Mouse (Mus musculus): ENCODE measurements around the gene Vmn1r86. TPM values are rescaled to one million over a fixed set of nuclear protein-coding genes. Genes with fewer than 3 reads are reported as not detected.
"Not testable (repeated sequence)": the region's sequence is repeated elsewhere in the genome, so short reads cannot be mapped to it uniquely, and the experiment has no call there.

Vmn1r86 gene
- polyA plus RNA-seq, 1 experiment from 2014 or later, result not detected

DNA sequence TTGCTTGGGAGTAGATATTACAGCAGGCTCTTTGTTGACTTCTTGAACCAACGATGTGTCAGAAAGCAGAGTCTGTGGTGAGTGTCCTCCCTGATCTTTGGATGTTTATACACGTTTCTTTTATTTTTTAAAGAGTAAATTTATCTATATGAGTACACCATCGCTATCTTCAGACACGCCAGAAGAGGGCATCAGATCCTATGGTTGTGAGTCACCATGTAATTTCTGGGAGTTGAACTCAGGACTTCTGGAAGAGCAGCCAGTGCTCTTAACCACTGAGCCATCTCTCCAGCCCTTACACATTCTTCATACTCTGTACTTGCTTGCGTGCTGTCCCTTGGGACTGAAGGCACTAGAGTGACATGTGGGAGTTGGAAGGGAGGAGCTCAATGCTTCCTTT, 47.4 kb downstream of the Vmn1r86 start:
- no peak overlapping the region for H3K4me2 ChIP-seq
- 54% methylated on average over 5 of the region's 5 CpGs for WGBS
- ATAC-seq (ENCODE audit: insufficient read depth) (no peak), DNase-seq (no peak)
- TF ChIP-seq CTCF (IDR thresholded peaks at IDR 0.05; ENCODE audit: low read depth), result no peak
- H3K27me3 ChIP-seq (ENCODE audit: insufficient read depth, low read length), result no peaks in the 10 kb centered on the region
- no peaks in the 10 kb centered on the region for H3K9me3 ChIP-seq (ENCODE audit: low read depth, low read length)
- H3K4me3 ChIP-seq (ENCODE audit: low read depth, low read length), result no peak overlapping the region
- H3K4me1 ChIP-seq (ENCODE audit: insufficient read depth), result no peaks in the 10 kb centered on the region
- H3K9ac ChIP-seq, result no peak overlapping the region
- no peaks in the 10 kb centered on the region for H3K36me3 ChIP-seq (ENCODE audit: insufficient read depth)
- H3K27ac ChIP-seq (ENCODE audit: low read depth), result no peak overlapping the region

DNA sequence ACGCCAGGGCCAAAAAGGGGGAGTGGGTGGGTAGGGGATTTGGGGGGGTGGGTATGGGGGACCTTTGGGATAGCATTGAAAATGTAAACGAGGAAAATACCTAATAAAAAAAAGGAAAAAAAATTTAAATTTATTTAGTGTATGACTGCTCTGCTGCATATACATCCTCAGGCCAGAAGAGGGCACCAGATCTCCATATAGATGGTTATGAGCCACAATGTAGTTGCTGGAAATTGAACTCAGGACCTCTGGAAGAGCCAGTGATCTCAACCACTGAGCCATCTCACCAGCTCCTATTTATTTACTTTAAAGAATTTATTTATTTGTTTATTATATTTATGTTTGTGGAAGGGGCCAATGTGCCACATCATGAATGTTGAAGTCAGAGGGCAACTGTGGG, 56.3 kb downstream of the Vmn1r86 start:
- not testable (repeated sequence) for H3K27ac ChIP-seq (ENCODE audit: low read depth); H3K4me3 ChIP-seq (ENCODE audit: low read depth, low read length); ATAC-seq (ENCODE audit: insufficient read depth); H3K4me2 ChIP-seq; H3K27me3 ChIP-seq (ENCODE audit: insufficient read depth, low read length); H3K9me3 ChIP-seq (ENCODE audit: low read depth, low read length); H3K36me3 ChIP-seq (ENCODE audit: insufficient read depth); H3K4me1 ChIP-seq (ENCODE audit: insufficient read depth); H3K9ac ChIP-seq
- 44% methylated on average over 2 of the region's 2 CpGs for WGBS
- peak; percentile 40 for DNase-seq
- TF ChIP-seq CTCF (IDR thresholded peaks at IDR 0.05; ENCODE audit: low read depth), result peak; percentile 54

DNA sequence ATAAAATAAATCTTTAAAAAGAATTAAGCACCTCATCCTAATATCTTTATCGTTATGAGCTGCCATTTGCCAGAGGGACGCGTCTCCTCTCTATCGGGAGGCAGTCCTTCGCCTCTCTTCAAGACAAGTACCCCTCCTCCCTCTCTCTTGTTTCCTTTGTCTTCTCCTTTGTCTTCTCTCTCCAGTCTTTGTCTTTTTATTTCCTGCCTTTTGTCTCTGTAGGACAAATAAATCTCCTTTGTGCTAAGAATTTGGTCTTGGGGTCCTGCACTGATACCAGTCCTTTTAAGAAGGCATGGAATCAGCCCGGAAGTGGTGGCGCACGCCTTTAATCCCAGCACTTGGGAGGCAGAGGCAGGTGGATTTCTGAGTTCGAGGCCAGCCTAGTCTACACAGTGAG, 60.2 kb downstream of the Vmn1r86 start:
- H3K4me1 ChIP-seq (ENCODE audit: insufficient read depth), result no peaks in the 10 kb centered on the region
- DNase-seq, result no peak
- WGBS, result 87% methylated on average over 9 of the region's 9 CpGs
- no peak for TF ChIP-seq CTCF (IDR thresholded peaks at IDR 0.05; ENCODE audit: low read depth)
- H3K27me3 ChIP-seq (ENCODE audit: insufficient read depth, low read length), result no peaks in the 10 kb centered on the region
- no peak overlapping the region for H3K9ac ChIP-seq
- no peak overlapping the region for H3K4me2 ChIP-seq
- no peaks in the 10 kb centered on the region; the same call in 1 of the 2 replicates for H3K9me3 ChIP-seq (ENCODE audit: low read depth, low read length)
- H3K27ac ChIP-seq (ENCODE audit: low read depth), result no peak overlapping the region
- H3K4me3 ChIP-seq (ENCODE audit: low read depth, low read length), result no peak overlapping the region
- no peaks in the 10 kb centered on the region for H3K36me3 ChIP-seq (ENCODE audit: insufficient read depth)
- no peak for ATAC-seq (ENCODE audit: insufficient read depth)

DNA sequence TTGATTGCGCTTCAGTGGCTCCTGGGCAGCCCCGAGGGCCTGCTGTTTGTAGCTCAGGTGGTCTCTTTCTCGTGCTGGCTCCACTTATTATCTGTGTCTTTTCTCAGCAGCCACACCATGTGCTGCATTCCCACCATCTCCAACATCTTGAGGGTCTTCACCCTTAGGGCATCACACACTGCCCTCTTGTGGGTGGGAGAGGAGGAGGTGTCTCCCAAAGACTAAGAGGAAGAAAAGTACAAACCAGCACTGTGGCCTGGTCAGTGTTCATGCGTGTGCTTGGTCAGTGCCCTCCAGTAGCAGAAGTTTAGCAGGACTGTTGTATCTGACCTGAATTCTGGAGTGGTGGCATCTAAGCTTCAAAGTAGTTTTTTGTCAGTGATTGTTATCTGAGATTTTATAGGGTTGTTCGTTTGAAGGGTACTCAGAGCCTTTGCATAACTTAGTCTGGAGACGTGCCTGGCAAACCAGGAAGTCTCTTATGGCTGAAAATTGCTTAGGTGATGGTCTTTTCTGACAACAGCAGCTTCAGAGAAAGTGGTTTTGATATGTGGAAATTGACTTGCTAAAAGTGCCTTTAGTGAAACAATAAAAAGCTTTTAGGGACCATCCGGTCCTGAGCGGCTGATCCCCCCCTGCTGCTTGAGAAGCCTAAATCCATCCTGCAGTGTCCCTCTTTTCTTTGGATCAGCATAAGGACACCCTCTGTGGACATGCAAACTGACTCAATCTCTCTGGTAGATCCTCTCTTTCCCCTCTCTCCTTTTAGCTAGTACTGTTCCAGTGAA, 62.6 kb downstream of the Vmn1r86 start:
- Histone ChIP-seq H3K4me3 (ENCODE audit: low read depth, low read length) (no peak overlapping the region), H3K4me1 (ENCODE audit: insufficient read depth) (no peaks in the 10 kb centered on the region), H3K9me3 (ENCODE audit: low read depth, low read length) (no peaks in the 10 kb centered on the region), H3K36me3 (ENCODE audit: insufficient read depth) (no peaks in the 10 kb centered on the region), H3K4me2 (no peak overlapping the region), H3K9ac (no peak overlapping the region), H3K27ac (ENCODE audit: low read depth) (no peak overlapping the region), H3K27me3 (ENCODE audit: insufficient read depth, low read length) (no peaks in the 10 kb centered on the region)
- no peak for ATAC-seq (ENCODE audit: insufficient read depth)
- no peak for DNase-seq
- peak; percentile 43 for TF ChIP-seq CTCF (IDR thresholded peaks at IDR 0.05; ENCODE audit: low read depth)
- whole genome bisulfite sequencing, result 65% methylated on average over 8 of the region's 8 CpGs

DNA sequence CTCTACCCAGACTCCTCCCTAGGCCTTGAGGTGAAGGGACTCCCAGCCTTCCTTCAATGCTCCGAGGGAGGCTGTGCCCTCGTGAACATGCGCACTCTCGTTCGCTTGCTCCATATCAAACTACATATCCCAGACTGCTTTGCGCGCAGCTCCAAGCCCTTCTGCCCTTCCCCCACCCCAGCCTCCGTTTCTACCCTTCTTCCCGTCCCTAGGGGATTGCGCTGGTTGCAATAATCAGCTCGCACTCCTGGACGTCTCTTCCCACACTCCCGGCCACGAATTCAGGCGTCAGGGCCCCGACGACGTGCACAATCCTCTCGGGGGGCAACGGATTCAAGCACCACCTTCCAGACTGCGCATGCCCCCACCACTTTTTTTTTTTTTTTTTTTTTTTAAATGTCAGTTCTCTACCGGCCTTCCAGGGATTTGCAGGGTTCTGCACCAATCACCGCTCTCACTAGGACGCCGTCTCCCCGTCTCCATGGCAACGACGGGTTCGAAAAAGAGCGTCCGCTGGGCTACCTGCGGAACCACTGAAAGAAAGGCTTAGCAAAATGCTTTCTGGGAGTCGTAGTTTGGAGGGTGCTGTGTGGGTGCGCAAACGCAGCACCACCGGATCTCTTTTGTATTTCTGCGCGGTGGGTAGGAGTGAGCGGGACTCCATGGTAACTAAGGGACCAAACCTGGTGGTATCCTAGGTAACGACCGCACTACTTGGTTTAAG, 65.3 kb downstream of the Vmn1r86 start, which contains the start of gene Mzf1:
Mzf1 (minus strand) TSS at position 478 of the 724 bp plus-strand sequence.
- Histone ChIP-seq H3K27ac (ENCODE audit: low read depth) (peak within 1 kb of the TSS; percentile 77), H3K27me3 (ENCODE audit: insufficient read depth, low read length) (no peaks in the 10 kb centered on the region), H3K9ac (peak within 1 kb of the TSS; percentile 60), H3K4me3 (ENCODE audit: low read depth, low read length) (peak within 1 kb of the TSS; percentile 54), H3K4me1 (ENCODE audit: insufficient read depth) (no peaks in the 10 kb centered on the region), H3K9me3 (ENCODE audit: low read depth, low read length) (no peaks in the 10 kb centered on the region), H3K4me2 (peak within 1 kb of the TSS; percentile 57), H3K36me3 (ENCODE audit: insufficient read depth) (no peaks in the 10 kb centered on the region)
- ATAC-seq (ENCODE audit: insufficient read depth) (peak; percentile 95), DNase-seq (peak; percentile 99)
- peak; percentile 11; the same call in 1 of the 2 replicates for TF ChIP-seq CTCF (IDR thresholded peaks at IDR 0.05; ENCODE audit: low read depth)
- WGBS, result under 1% methylated on average over 41 of the region's 41 CpGs

DNA sequence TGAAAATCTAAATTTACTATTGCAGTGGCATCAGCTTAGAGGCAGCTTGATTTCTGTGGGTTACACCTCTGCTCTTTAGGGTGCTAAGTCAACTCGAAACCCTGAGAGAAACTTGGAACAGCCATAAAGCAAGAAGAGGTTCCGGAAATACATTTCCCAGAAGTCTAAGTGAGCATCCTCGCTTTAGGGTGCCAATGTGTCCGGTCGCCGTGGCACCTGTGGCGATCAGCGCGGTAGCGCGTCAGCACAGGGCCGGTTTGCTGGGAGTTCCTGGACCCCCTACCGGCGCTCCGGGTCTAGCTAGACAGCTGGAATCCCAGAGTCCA, 65.8 kb downstream of the Vmn1r86 start:
- Histone ChIP-seq H3K27me3 (ENCODE audit: insufficient read depth, low read length) (no peaks in the 10 kb centered on the region), H3K4me2 (peak overlapping the region; percentile 57), H3K36me3 (ENCODE audit: insufficient read depth) (no peaks in the 10 kb centered on the region), H3K27ac (ENCODE audit: low read depth) (peak overlapping the region; percentile 77; the same call in 1 of the 2 replicates), H3K4me1 (ENCODE audit: insufficient read depth) (no peaks in the 10 kb centered on the region), H3K4me3 (ENCODE audit: low read depth, low read length) (peak overlapping the region; percentile 54), H3K9me3 (ENCODE audit: low read depth, low read length) (no peaks in the 10 kb centered on the region), H3K9ac (peak overlapping the region; percentile 60)
- ATAC-seq (ENCODE audit: insufficient read depth), result no peak
- WGBS, result 4% methylated on average over 15 of the region's 15 CpGs
- DNase-seq, result no peak
- no peak for TF ChIP-seq CTCF (IDR thresholded peaks at IDR 0.05; ENCODE audit: low read depth)

DNA sequence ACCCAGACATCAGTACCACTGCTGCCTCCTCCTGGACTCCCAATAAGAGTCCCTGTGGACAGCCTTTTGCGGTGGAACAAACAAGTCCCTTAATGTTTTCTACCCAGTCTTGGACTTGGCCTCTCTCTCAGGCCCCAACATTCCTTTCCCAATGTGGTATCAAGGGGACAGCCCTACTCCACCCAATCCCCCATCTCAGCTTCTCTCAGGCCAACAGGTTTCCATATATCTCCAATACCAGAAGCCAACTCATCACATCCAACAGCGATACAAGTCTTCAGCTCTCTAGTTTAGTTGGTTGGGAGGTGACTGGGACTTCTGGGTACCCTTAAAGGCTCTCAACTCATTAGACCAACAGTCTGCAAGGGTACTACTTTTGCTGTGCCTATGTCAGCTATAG, 66.2 kb downstream of the Vmn1r86 start:
- H3K9ac ChIP-seq, result peak overlapping the region; percentile 60; the same call in 1 of the 2 replicates
- whole genome bisulfite sequencing, result 83% methylated on average over 2 of the region's 2 CpGs
- TF ChIP-seq CTCF (IDR thresholded peaks at IDR 0.05; ENCODE audit: low read depth), result no peak

More for the DNA sequence above, 66.2 kb downstream of the Vmn1r86 start:
- Histone ChIP-seq H3K9me3 (ENCODE audit: low read depth, low read length) (no peaks in the 10 kb centered on the region), H3K4me1 (ENCODE audit: insufficient read depth) (no peaks in the 10 kb centered on the region), H3K4me2 (peak overlapping the region; percentile 57), H3K27me3 (ENCODE audit: insufficient read depth, low read length) (no peaks in the 10 kb centered on the region), H3K27ac (ENCODE audit: low read depth) (no peak overlapping the region), H3K36me3 (ENCODE audit: insufficient read depth) (no peaks in the 10 kb centered on the region), H3K4me3 (ENCODE audit: low read depth, low read length) (peak overlapping the region; percentile 54)
- no peak for DNase-seq
- no peak for ATAC-seq (ENCODE audit: insufficient read depth)

All from lung, embryonic 14.5 days (tissue).